Mouse (Mus musculus) cerebellum, adult 11-12 months (tissue): ENCODE data around the gene Wdr63.
"Not testable (repeated sequence)": the region's sequence is repeated elsewhere in the genome, so short reads cannot be mapped to it uniquely, and the experiment has no call there.

ENCODE experiments used
- DNase-seq: peaks from one replicate; pipeline ENCODE4 v3.0.0; 2022

The Wdr63 gene

GRCm38 (mm10) chr3:146009859-146010645, 97.9 kb downstream of the Wdr63 start:
- DNase-seq: no peak

GRCm38 (mm10) chr3:146007872-146008271, 100.1 kb downstream of the Wdr63 start:
- no peak for DNase-seq

GRCm38 (mm10) chr3:146004347-146005051, 103.4 kb downstream of the Wdr63 start:
- no peak for DNase-seq

- not testable (repeated sequence) for DNase-seq
Measured at GRCm38 (mm10) chr3:145996539-145996938, 111.4 kb downstream of the Wdr63 start.

GRCm38 (mm10) chr3:145995489-145995888, 112.4 kb downstream of the Wdr63 start:
- no peak for DNase-seq

- DNase-seq: no peak
Measured at GRCm38 (mm10) chr3:145993481-145994201, 114.3 kb downstream of the Wdr63 start.

GRCm38 (mm10) chr3:145992796-145993195, 115.1 kb downstream of the Wdr63 start:
- DNase-seq: no peak

GRCm38 (mm10) chr3:145991976-145992730, 115.8 kb downstream of the Wdr63 start:
- no peak for DNase-seq

- DNase-seq: no peak
Measured at GRCm38 (mm10) chr3:145991130-145991529, 116.8 kb downstream of the Wdr63 start.
